Mouse (Mus musculus) testis, adult 2 months (tissue): ENCODE data around the gene Cntn5.

Experiments used
- CTCF ChIP-seq: fragments of 200-500 bp; IDR thresholded peaks from 2 replicates; pipeline ENCODE4 v1.5.1; 2012; ENCODE audit warnings: low read depth, mild to moderate bottlenecking, inconsistent platforms, low read length, moderate library complexity; ENCODE audit not compliant: control insufficient read depth, insufficient read depth, insufficient replicate concordance
- POLR2A ChIP-seq: fragments of 200-500 bp; IDR thresholded peaks from 2 replicates; pipeline ENCODE4 v1.6.1; 2012; ENCODE audit warnings: low read depth, mild to moderate bottlenecking, inconsistent platforms, low read length, moderate library complexity; ENCODE audit not compliant: control insufficient read depth

DNA sequence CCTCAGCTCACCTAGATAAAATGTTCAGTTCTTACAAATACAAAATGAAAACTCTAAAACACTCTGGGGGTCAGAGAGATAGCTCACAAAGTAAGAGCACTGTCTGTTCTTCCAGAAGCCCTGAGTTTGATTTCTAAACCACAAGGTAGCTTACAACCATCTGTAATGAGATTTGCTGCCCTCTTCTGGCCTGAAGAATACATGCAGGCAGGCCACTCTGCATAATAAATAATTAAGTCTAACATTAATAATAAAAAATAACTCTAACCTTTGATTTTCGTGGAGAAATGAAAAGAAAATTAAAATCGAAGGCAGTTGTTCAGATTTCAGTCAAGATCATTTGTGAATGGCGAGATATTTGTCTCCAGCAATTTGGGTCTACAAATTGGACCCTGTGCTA, 1120.9 kb downstream of the Cntn5 start:
- TF ChIP-seq POLR2A (no peak), CTCF (no peak)
